Mouse (Mus musculus): Measurements from ENCODE around the gene Zfp316.

Zfp316 gene

DNA sequence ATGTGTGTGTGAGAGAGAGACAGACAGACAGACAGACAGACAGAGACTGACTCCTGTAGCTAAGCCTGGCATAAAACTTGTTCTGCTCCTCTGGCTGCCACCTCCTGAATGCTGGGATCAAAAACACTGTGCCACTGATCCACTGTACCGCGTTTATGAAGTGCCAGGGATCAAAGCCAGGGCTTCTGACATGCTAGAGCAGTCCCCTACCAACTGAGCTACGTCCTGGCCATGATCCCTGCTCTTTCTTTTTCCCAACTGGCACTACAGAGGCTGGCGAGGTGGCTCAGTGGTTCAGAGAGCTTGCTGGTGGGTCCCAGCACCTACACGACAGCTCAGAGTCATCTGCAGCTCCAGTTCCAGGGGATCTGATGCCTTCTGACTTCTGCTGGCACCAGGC lies 5.9 kb upstream of the Zfp316 start:
- no peak for DNase-seq

DNA sequence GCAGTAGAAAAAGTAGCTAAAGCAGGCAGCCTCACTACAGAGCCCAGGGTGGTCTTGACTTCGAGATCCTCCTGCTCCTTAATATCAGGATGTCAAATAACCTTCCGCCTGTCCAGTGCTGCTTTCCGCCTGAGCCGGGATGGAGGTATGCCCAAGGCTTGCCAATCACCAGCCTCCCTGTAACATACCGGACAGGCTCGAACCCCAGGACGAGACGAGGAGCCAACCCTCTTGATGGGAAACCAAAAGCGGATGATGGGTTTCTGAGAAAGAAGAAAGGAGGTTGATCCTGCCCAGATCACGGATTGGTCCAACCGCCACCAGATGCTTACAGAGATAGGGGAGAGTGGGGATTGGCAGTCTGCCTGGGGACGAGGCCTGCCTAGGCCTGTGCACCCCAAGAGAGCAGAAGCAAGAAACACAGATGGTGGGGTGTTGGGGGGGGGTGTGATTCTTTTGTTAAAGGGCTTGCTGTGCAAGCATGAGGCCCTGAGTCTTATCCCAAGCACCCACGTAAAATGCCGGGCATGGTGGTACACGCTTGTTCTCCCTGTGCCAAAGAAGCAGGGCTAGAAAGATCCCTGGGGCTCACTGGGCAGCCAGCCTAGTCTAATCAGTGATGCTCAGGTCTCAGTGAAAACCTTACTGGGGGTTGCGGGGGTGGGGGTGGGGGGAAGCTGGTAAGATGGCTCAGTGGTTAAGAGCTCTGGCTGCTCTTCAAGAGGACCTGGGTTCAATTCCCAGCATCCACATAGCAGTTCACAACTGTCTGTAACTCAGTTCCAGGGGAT lies 2.9 kb upstream of the Zfp316 start:
- no peak for DNase-seq

GRCm38 (mm10) chr5:143272108-143272507 lies 2.3 kb upstream of the Zfp316 start:
- no peak for DNase-seq

- DNase-seq, result no peak
These were observed 1.8 kb upstream of the Zfp316 start for GRCm38 (mm10) chr5:143271642-143272041.

DNA sequence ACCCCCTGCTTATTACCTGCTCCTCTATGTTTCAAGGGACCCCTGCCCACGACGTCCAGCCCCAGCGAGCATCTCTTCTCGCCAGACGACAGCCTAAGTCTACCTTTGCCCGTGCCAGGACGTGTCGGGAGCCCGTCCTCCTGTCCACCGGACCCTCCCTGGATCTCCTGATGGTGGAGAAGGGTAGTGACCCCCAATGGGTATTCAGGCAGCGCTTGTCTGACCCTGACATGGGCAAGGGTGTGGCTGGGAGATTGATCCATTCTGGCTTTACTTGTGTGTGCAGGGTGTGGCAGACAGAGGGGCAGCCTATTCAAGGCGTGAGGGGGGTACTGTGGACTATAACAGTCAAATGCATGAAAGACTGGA lies 313 bp upstream of the Zfp316 start:
- DNase-seq, result no peak

DNA sequence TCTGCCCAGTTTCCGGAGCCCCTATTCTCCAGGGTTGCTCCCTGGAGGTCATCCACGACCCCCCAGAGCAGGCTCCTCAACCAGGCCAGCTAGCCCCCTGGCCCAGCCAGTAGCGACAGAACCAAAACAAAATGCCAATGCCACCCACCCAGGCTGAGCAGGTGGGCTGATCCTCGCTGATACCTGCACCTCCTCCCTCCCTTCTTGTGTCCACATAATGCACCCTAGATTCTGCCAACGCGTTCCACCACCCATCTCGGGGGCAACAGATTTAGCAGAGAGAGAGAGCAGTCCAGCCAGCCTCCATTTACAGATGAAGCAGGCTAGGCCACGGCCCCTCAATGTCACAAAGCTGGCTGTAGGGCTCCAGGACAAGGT lies 848 bp downstream of the Zfp316 start:
- no peak for DNase-seq

DNA sequence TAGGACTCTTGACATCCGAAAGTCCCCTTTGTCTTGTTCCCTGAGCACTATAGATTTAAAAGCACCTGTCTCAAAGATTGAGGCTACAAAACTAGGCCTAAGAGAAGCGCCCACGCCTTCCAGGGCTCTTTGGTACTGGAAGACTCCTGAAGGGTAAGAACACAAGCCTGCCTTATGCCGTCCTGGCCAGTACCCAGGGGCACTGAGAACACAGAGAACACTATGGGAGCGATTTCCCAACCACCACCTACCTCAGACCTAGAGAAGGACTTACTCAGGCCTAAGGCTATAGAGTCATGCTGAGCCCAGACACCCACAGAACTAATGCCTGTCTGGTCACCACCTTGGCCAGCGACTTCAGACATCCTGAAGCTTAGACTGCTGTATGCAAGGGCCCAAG lies 3.0 kb downstream of the Zfp316 start:
- DNase-seq, result no peak

DNA sequence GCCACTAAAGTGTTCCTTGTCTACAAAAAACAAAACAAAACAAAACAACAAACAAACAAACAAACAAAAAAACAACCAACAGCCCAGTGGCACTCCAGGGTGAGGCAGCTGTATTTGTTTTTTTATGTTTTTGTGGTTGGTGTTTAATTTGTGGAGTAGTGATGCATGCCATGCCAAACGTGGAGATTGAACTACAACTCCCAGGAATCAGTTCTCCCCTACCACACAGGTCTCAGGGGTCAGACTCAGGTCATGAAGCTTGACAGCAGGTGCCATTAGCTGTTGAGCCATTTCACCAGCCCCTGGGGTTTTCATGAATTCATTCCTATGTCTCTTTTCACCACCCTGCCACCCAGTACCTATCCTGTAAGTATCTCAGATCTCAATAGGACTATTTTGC lies 4.4 kb downstream of the Zfp316 start:
- no peak for DNase-seq

DNA sequence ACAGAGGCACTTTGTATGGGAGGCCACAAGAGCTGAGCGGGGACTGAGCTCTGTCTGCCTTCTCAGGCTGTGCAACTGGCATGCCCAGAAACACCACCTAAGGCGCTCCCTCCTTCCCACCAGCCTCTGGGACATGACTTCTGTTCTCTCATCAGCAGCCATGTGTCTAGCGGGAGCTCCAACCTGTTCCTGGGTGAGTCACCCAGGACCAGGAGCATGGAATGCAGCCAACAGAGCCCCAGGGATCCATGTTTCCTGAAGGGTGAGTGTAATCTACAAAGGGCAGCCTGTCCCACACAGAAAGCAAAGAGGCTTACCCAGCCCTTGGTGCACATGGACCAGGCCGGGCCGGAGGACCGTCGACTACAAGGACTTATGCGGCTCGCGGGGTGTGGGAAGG lies 5.1 kb downstream of the Zfp316 start:
- DNase-seq, result no peak

DNA sequence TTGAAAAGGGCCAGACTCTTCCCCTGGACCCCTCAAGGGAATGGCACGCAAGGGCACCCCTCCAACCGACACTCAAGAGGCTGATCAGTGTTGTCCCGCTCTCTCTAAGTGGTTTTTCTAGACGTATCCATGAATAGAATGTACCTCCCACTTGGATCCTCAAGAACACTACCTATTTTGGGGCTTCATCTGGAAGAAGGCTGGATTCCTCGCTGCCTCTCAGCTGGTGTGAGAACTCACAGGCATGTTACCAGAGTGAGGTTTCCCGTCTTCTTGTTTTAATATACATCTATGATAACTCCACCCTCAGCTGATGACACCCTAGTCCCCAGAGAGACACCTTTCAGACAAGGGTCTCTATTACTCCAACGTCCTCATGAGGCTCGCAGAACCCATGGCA lies 8.2 kb downstream of the Zfp316 start:
- no peak for DNase-seq

DNA sequence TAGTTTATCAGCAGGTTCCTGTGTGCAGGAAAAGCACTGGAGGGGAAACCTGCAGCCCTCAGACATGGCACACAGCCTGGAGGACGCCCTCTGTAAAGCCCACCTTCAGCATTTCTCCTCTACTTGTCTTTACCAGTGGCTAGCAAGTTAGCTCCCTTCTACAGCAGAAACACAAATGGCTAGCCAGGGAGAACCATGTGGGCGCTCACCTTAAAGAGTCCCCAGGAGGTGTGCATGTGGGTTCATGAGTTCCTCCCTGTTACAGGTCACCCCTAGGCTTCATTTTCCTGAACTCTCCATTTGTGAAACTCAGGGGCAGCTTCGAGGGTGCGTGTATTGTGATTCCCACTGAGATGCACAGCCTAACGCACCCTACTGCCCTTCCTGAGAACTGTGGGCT lies 14.0 kb downstream of the Zfp316 start:
- DNase-seq, result no peak

DNA sequence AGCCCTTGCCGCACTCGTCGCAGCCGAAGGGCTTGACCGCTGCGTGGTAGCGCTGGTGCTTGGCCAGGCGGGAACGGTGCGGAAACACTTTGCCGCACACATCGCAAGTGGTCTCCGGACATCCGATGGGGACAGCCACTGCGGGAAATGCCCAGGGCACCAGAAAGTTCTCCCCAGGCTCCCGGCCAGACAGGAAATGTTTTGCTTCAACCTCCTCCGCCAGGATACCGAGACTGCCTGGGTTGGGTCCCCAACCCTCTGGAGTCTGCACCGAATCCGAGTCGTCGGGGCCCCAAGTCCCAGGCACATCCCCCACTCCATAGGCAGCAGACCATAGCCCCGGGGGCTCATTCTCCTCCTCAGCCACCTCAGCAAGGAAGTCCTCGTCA lies 14.7 kb downstream of the Zfp316 start:
- DNase-seq, result no peak

DNA sequence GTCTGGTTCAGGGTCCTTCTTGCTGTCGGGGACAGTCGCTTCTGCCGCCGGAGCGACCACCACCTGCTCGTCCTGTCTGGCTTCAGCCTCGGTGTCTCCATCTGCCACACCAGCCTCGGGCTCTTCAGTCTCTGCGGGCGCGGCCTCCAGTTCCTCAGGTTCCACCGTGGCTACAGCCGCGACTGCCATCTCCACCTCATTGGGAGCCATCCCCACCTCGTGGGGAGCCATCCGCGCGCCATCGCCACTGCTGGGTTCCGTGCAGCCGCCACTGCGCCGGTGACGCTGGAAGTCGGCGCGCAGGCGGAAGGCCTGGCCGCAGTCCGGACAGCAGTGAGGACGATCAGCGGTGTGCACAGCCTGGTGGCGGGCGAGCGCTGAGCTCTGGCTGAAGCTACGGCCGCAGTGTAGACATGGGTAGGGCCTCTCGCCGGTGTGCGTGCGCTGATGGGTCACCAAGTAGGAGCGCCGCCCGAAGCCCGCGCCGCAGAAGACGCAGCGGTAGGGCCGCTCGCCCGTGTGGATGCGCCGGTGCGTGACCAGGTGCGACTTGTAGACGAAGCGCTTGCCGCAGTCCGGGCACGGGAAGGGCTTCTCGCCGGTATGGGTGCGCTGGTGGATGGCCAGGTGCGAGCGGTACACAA lies 15.2 kb downstream of the Zfp316 start:
- DNase-seq, result no peak

GRCm38 (mm10) chr5:143253881-143254486 lies 15.8 kb downstream of the Zfp316 start:
- no peak for DNase-seq

- DNase-seq, result no peak
These were observed 16.5 kb downstream of the Zfp316 start for GRCm38 (mm10) chr5:143253186-143253880.

DNA sequence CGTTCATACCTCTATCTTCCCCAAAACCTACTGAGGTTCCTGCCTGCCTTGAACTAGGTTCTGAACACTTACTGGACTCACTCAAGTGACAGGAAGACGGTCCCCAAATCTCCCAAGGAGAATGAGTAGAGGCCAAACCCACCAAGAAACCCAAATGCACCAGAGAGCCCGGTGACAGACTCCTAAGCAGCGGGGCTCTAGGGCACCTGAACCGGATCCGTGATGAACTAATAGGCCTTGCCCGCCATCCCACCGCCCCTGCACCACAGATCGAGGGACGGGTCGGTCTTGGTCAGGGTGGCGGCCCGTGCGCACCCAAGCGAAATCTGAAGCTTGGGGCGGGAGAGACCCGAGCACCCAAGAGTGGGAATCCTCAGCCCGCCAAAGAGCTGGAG lies 17.0 kb downstream of the Zfp316 start:
- DNase-seq, result no peak

GRCm38 (mm10) chr5:143252039-143252438 lies 17.8 kb downstream of the Zfp316 start:
- DNase-seq, result no peak

- DNase-seq, result no peak
These were observed 24.9 kb downstream of the Zfp316 start for GRCm38 (mm10) chr5:143244926-143245325.

- no peak for DNase-seq
These were observed 33.8 kb downstream of the Zfp316 start for GRCm38 (mm10) chr5:143236036-143236435.

DNA sequence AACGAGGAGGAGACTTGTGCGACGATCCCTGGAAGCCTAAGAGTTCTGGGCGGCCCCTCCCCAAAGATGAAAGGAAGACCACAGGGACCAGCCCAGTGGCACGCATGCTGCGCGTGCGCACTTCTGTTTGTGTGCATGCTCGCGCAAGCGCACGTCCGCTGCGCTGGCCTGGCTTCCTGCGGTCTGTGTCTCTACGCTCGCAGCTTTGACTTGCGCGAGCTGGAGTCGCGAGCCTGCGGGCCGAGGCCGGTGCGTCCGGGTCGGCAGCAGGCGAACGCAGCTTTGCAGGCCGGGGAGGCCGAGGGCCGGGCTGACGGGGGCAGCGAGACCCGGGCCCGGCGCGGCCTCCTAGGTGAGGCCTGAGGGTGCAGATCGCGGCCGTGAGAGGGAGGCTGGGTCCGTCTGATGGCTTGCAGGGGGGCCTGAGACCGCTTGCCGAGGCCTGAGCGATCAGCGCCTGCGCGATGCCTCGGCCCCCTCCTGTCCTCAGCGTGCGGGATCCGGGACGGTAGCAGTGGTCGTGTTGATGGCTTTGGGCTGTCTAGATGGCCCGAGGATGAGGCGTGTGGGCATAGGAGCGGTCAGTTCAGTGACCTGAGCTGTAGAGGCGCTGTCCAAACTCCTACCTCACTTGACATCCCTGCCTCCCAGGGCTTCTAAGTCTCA lies 34.7 kb downstream of the Zfp316 start, which contains the start of gene Zfp12:
Zfp12 (plus strand) TSS at position 136 of the 666 bp plus-strand sequence.
- DNase-seq, result peak; percentile 96

GRCm38 (mm10) chr5:143226790-143227189 lies 43.0 kb downstream of the Zfp316 start, which contains the start of gene Spdye4a:
Spdye4a (minus strand) TSS chr5:143226890.
- no peak for DNase-seq

- no peak for DNase-seq
These were observed 47.5 kb downstream of the Zfp316 start for GRCm38 (mm10) chr5:143222287-143222686.

DNA sequence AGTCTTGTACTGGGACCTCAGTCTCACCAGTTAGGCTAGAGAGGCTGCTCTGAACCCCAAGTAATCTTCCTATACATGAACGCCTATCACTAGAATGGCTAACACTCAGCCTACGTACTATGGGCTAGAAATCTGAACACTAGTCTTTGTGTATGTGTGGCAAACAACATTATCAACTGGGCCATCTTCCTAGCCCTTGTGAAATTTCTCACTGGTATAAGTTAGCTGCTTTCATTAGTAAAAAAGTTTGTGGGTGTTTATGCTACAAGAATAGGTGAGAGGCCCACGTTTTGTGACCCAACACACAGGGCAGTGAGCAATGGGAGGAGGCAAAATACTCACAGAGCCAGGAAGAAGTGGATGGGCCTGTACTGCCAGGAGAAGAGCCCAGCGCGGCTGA lies 48.8 kb downstream of the Zfp316 start:
- DNase-seq, result no peak
